Mouse (Mus musculus): ENCODE data around the gene Fsd1. TPM values are rescaled to one million over a fixed set of nuclear protein-coding genes. Genes with fewer than 3 reads are reported as not detected.

Gene Fsd1
- polyA plus RNA-seq, 1 experiment from 2014 or later: 66.5 TPM

DNA sequence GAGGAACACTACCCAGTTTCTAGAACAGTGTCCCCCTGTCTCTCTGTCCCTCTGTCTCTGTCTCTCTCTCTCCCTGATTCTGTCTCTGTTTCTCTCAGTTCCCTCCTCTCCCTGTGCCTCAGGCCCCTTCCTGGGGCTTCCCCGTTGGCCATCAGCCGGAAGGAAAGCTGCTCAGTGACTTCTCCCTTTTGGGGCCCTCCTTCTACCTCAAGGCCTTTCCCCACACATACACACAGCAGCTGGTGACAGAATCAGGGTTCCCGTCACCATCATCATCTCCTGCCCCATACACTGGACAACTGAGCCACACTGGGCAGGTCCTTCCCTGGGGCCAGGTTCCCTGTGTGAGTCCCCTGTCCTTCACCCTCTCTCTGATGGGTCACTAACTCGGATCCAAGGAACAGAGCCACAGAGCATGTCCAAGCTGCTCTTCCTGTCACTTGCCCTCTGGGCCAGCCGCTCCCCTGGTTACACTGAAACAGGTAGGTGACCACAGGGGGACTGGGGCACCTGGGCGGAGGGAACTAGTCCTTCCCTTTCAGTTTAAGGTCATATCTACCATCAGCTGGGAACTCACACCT lies 33.8 kb upstream of the Fsd1 start, which contains the start of gene Ebi3:
Ebi3 (plus strand) TSS at position 194 of the 581 bp plus-strand sequence.
- no peaks in the 10 kb centered on the region for H3K27me3 ChIP-seq (ENCODE audit: control insufficient read depth, insufficient read depth, low read length)
- 0 out of 2 replicates have a peak, but pooled peaks cover 2% of the 10 kb centered on the region for H3K4me1 ChIP-seq (replicated peaks; ENCODE audit: control insufficient read depth, insufficient read depth, low read length)
- WGBS: 77% methylated on average over 6 of the region's 6 CpGs
- no peak within 1 kb of the TSS for H3K4me2 ChIP-seq (replicated peaks; ENCODE audit: low read depth, low read length)
- ATAC-seq (ENCODE audit: low FRiP score) (no peak), DNase-seq (ENCODE audit: low spot score) (no peak)
- H3K27ac ChIP-seq (ENCODE audit: low read depth, low read length): no peak within 1 kb of the TSS
- no peak within 1 kb of the TSS for H3K9ac ChIP-seq (ENCODE audit: low read depth, low read length)
- H3K4me3 ChIP-seq (ENCODE audit: low read depth, low read length): no peak within 1 kb of the TSS
- no peaks in the 10 kb centered on the region for H3K9me3 ChIP-seq (ENCODE audit: control insufficient read depth, low read length)
- H3K36me3 ChIP-seq (ENCODE audit: control insufficient read depth, insufficient read depth, low read length): no peaks in the 10 kb centered on the region

DNA sequence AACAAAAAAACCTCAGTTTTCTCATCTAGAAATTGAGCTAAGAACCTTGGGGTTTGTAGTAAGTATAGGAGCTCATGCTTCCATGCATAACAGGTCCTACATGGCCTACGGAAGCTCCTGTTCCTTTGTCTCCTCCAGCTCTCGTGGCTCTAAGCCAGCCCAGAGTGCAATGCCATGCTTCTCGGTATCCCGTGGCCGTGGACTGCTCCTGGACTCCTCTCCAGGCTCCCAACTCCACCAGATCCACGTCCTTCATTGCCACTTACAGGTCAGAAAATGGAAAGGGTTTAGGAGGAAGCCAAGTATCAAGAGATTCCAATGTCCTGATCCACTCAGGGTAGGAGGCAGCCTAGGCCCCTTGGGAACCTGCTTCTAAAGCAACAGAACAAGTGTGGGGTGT lies 32.6 kb upstream of the Fsd1 start:
- Histone ChIP-seq H3K9ac (ENCODE audit: low read depth, low read length) (no peak overlapping the region), H3K4me1 (replicated peaks; ENCODE audit: control insufficient read depth, insufficient read depth, low read length) (peaks cover 2% of the 10 kb centered on the region; the same call in 1 of the 2 replicates), H3K4me2 (replicated peaks; ENCODE audit: low read depth, low read length) (no peak overlapping the region), H3K27me3 (ENCODE audit: control insufficient read depth, insufficient read depth, low read length) (no peaks in the 10 kb centered on the region), H3K9me3 (ENCODE audit: control insufficient read depth, low read length) (no peaks in the 10 kb centered on the region), H3K27ac (ENCODE audit: low read depth, low read length) (no peak overlapping the region), H3K4me3 (ENCODE audit: low read depth, low read length) (no peak overlapping the region), H3K36me3 (ENCODE audit: control insufficient read depth, insufficient read depth, low read length) (no peaks in the 10 kb centered on the region)
- 80% methylated on average over 6 of the region's 6 CpGs for WGBS
- ATAC-seq (ENCODE audit: low FRiP score) (no peak), DNase-seq (ENCODE audit: low spot score) (no peak)

GRCm38 (mm10) chr17:55954229-55954628 lies 32.1 kb upstream of the Fsd1 start:
- Histone ChIP-seq H3K4me1 (replicated peaks; ENCODE audit: control insufficient read depth, insufficient read depth, low read length) (peaks cover 2% of the 10 kb centered on the region; the same call in 1 of the 2 replicates), H3K9me3 (ENCODE audit: control insufficient read depth, low read length) (no peaks in the 10 kb centered on the region), H3K9ac (ENCODE audit: low read depth, low read length) (no peak overlapping the region), H3K4me3 (ENCODE audit: low read depth, low read length) (no peak overlapping the region), H3K27me3 (ENCODE audit: control insufficient read depth, insufficient read depth, low read length) (no peaks in the 10 kb centered on the region), H3K36me3 (ENCODE audit: control insufficient read depth, insufficient read depth, low read length) (no peaks in the 10 kb centered on the region), H3K4me2 (replicated peaks; ENCODE audit: low read depth, low read length) (no peak overlapping the region), H3K27ac (ENCODE audit: low read depth, low read length) (no peak overlapping the region)
- 39% methylated on average over 14 of the region's 16 CpGs for WGBS
- ATAC-seq (ENCODE audit: low FRiP score) (no peak), DNase-seq (ENCODE audit: low spot score) (no peak)

DNA sequence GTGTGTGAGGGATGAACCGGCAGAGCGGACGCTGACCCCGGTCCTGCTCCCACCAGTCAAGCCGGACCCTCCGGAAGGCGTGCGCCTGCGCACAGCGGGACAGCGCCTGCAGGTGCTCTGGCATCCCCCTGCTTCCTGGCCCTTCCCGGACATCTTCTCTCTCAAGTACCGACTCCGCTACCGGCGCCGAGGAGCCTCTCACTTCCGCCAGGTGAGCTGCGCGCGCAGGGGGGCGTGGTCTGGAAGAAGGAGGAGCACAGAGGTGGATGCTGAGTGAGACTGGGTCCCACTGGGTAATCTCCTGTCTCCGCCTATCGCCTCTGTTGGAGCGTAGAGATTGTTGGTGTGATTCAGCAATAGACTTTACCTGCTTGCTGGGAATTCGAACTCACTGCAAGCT lies 30.2 kb upstream of the Fsd1 start:
- Histone ChIP-seq H3K4me2 (replicated peaks; ENCODE audit: low read depth, low read length) (peak overlapping the region; percentile 65), H3K4me3 (ENCODE audit: low read depth, low read length) (peak overlapping the region; percentile 36), H3K4me1 (replicated peaks; ENCODE audit: control insufficient read depth, insufficient read depth, low read length) (peaks cover 5% of the 10 kb centered on the region), H3K36me3 (ENCODE audit: control insufficient read depth, insufficient read depth, low read length) (no peaks in the 10 kb centered on the region), H3K27ac (ENCODE audit: low read depth, low read length) (no peak overlapping the region), H3K27me3 (ENCODE audit: control insufficient read depth, insufficient read depth, low read length) (no peaks in the 10 kb centered on the region), H3K9me3 (ENCODE audit: control insufficient read depth, low read length) (no peaks in the 10 kb centered on the region), H3K9ac (ENCODE audit: low read depth, low read length) (peak overlapping the region; percentile 35; the same call in 1 of the 2 replicates)
- WGBS: under 1% methylated on average over 26 of the region's 26 CpGs
- peak; percentile 10; the same call in 1 of the 2 replicates for ATAC-seq (ENCODE audit: low FRiP score)
- DNase-seq (ENCODE audit: low spot score): peak; percentile 71

- peak overlapping the region; percentile 36 for H3K4me3 ChIP-seq (ENCODE audit: low read depth, low read length)
- H3K27me3 ChIP-seq (ENCODE audit: control insufficient read depth, insufficient read depth, low read length): no peaks in the 10 kb centered on the region
- H3K27ac ChIP-seq (ENCODE audit: low read depth, low read length): no peak overlapping the region
- 0 out of 2 replicates have a peak, but pooled peaks have one; percentile 1 for ATAC-seq (ENCODE audit: low FRiP score)
- WGBS: 36% methylated on average over 6 of the region's 6 CpGs
- no peaks in the 10 kb centered on the region for H3K9me3 ChIP-seq (ENCODE audit: control insufficient read depth, low read length)
- no peak for DNase-seq (ENCODE audit: low spot score)
- no peak overlapping the region for H3K9ac ChIP-seq (ENCODE audit: low read depth, low read length)
- H3K4me1 ChIP-seq (replicated peaks; ENCODE audit: control insufficient read depth, insufficient read depth, low read length): peaks cover 5% of the 10 kb centered on the region
- peaks cover 3% of the 10 kb centered on the region; the same call in 1 of the 2 replicates for H3K36me3 ChIP-seq (ENCODE audit: control insufficient read depth, insufficient read depth, low read length)
- peak overlapping the region; percentile 65 for H3K4me2 ChIP-seq (replicated peaks; ENCODE audit: low read depth, low read length)
Measured at GRCm38 (mm10) chr17:55956591-55956990, 29.7 kb upstream of the Fsd1 start.

- Histone ChIP-seq H3K4me3 (ENCODE audit: low read depth, low read length) (no peak overlapping the region), H3K9ac (ENCODE audit: low read depth, low read length) (no peak overlapping the region), H3K9me3 (ENCODE audit: control insufficient read depth, low read length) (no peaks in the 10 kb centered on the region), H3K36me3 (ENCODE audit: control insufficient read depth, insufficient read depth, low read length) (peaks cover 3% of the 10 kb centered on the region; the same call in 1 of the 2 replicates), H3K4me2 (replicated peaks; ENCODE audit: low read depth, low read length) (no peak overlapping the region), H3K27me3 (ENCODE audit: control insufficient read depth, insufficient read depth, low read length) (no peaks in the 10 kb centered on the region), H3K4me1 (replicated peaks; ENCODE audit: control insufficient read depth, insufficient read depth, low read length) (peaks cover 5% of the 10 kb centered on the region), H3K27ac (ENCODE audit: low read depth, low read length) (no peak overlapping the region)
- ATAC-seq (ENCODE audit: low FRiP score) (peak; percentile 46; the same call in 1 of the 2 replicates), DNase-seq (ENCODE audit: low spot score) (peak; percentile 86)
- WGBS: 13% methylated on average over 9 of the region's 9 CpGs
Measured at GRCm38 (mm10) chr17:55957168-55957567, 29.1 kb upstream of the Fsd1 start.

DNA sequence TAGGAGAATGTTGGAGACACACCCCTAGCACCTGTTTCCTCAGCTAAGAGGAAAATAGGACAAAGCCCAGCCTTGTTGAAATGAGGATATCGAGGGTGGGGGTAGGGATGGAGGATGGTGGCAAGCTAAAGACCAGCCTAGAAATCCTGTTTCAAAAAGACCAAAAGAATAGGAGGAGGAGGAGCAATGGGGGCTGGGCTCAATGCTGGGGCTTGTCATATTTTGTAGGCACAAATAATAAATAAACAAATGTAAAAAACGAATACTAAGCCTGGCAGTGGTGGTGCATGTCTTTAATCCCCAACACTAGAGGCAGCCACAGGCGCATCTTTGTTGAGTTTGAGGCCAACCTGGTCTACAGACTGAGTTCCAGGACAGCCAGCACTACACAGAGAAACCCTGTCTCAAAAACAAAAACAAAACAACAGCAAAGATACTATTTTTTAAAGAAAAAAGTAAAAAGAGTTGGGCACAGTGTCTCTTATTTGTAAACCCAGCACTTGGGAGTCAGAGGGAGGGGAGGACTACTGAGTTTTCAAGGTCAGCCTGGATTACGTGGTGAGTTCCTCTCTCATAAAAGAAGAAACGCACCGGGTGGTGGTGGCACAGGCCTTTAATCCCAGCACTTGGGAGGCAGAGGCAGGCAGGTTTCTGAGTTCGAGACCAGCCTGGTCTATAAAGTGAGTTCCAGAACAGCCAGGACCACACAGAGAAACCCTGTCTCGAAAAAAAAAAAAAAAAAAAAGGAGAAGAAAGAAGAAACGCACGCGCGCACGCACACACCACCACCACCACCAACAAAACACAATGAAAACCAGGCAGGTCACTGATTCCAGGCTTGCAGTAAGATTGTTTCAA lies 28.4 kb upstream of the Fsd1 start:
- DNase-seq (ENCODE audit: low spot score) (no peak), ATAC-seq (ENCODE audit: low FRiP score) (no peak)
- Histone ChIP-seq H3K27me3 (ENCODE audit: control insufficient read depth, insufficient read depth, low read length) (no peaks in the 10 kb centered on the region), H3K9ac (ENCODE audit: low read depth, low read length) (peak overlapping the region; percentile 65), H3K4me3 (ENCODE audit: low read depth, low read length) (peak overlapping the region; percentile 42), H3K4me1 (replicated peaks; ENCODE audit: control insufficient read depth, insufficient read depth, low read length) (peaks cover 5% of the 10 kb centered on the region), H3K4me2 (replicated peaks; ENCODE audit: low read depth, low read length) (peak overlapping the region; percentile 49), H3K36me3 (ENCODE audit: control insufficient read depth, insufficient read depth, low read length) (peaks cover 3% of the 10 kb centered on the region; the same call in 1 of the 2 replicates), H3K9me3 (ENCODE audit: control insufficient read depth, low read length) (no peaks in the 10 kb centered on the region), H3K27ac (ENCODE audit: low read depth, low read length) (peak overlapping the region; percentile 85)
- 78% methylated on average over 13 of the region's 13 CpGs for WGBS

DNA sequence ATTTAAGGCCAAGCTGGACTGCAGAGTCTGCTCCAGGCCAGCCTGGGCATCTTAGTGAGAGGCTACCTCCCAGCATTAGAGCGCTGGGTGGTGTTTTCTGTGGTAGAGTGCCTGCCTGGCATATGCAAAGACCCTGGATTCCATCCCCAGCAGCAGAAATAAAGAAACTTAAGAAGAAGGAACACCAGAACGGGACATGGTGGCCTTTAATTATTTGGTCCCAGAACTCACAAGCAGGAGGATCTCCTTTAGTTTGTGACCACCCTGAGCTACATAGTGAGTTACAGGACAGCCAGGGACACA lies 27.8 kb upstream of the Fsd1 start:
- Histone ChIP-seq H3K9me3 (ENCODE audit: control insufficient read depth, low read length) (no peaks in the 10 kb centered on the region), H3K4me2 (replicated peaks; ENCODE audit: low read depth, low read length) (peak overlapping the region; percentile 49), H3K27me3 (ENCODE audit: control insufficient read depth, insufficient read depth, low read length) (no peaks in the 10 kb centered on the region), H3K27ac (ENCODE audit: low read depth, low read length) (peak overlapping the region; percentile 85), H3K36me3 (ENCODE audit: control insufficient read depth, insufficient read depth, low read length) (peaks cover 3% of the 10 kb centered on the region; the same call in 1 of the 2 replicates), H3K4me3 (ENCODE audit: low read depth, low read length) (peak overlapping the region; percentile 42), H3K9ac (ENCODE audit: low read depth, low read length) (peak overlapping the region; percentile 65), H3K4me1 (replicated peaks; ENCODE audit: control insufficient read depth, insufficient read depth, low read length) (peaks cover 5% of the 10 kb centered on the region)
- 28% methylated on average over 2 of the region's 2 CpGs for WGBS
- ATAC-seq (ENCODE audit: low FRiP score): no peak
- no peak for DNase-seq (ENCODE audit: low spot score)

All from hindbrain, embryonic 11.5 days (tissue).